Mouse (Mus musculus) CD4-positive, CD25-positive, alpha-beta regulatory T cell, adult 9 weeks (primary cell): ENCODE measurements around the gene Ephb6. TPM values are rescaled to one million over a fixed set of nuclear protein-coding genes. Genes with fewer than 3 reads are reported as not detected.

Source experiments
- polyA plus RNA-seq: library from polyadenylated mRNA; unstranded; fragments of 100-300 nt; shearing (Covaris generic); gene quantifications from one replicate; pipeline ENCODE4 v1.2.1, GENCODE M21; 2017

The Ephb6 gene
- 68.2 TPM for polyA plus RNA-seq

GRCm38 (mm10) chr6:41605061-41605793 is at the start of gene Ephb6:
Ephb6 (plus strand) TSS chr6:41605482.

GRCm38 (mm10) chr6:41636178-41636577 is 30.9 kb downstream of the Ephb6 start, which contains the start of gene Trpv6:
Trpv6 (minus strand) TSS chr6:41636405.

Other genes starting within 250 kb of the Ephb6 start
- not detected for gene Prss3, start 227.8 kb upstream of the Ephb6 start, polyA plus RNA-seq
- not detected for gene Gm5771, start 213.1 kb upstream of the Ephb6 start, polyA plus RNA-seq
- not detected for gene Gm10334, start 159.3 kb upstream of the Ephb6 start, polyA plus RNA-seq
- not detected for gene Prss1, start 146.6 kb upstream of the Ephb6 start, polyA plus RNA-seq
- 2.7 TPM for gene Prss2, start 83.7 kb upstream of the Ephb6 start, polyA plus RNA-seq
- gene Trpv6, start 30.9 kb downstream of the Ephb6 start, polyA plus RNA-seq, result 0.77 TPM
- gene Trpv5, start 75.3 kb downstream of the Ephb6 start, polyA plus RNA-seq, result not detected
- gene Llcfc1, start 78.9 kb downstream of the Ephb6 start, polyA plus RNA-seq, result not detected
- not detected for gene Kel, start 98.9 kb downstream of the Ephb6 start, polyA plus RNA-seq
- not detected for gene Olfr459, start 169.7 kb downstream of the Ephb6 start, polyA plus RNA-seq
- not detected for gene Pip, start 242.1 kb downstream of the Ephb6 start, polyA plus RNA-seq
- gene Sval2, start 247.5 kb downstream of the Ephb6 start, polyA plus RNA-seq, result not detected